Mouse (Mus musculus): ENCODE results near the gene Olfr376. TPM values are rescaled to one million over a fixed set of nuclear protein-coding genes. Genes with fewer than 3 reads are reported as not detected.

Olfr376 gene
- not detected in 2 replicates for polyA plus RNA-seq (2012; rRNA removed)

DNA sequence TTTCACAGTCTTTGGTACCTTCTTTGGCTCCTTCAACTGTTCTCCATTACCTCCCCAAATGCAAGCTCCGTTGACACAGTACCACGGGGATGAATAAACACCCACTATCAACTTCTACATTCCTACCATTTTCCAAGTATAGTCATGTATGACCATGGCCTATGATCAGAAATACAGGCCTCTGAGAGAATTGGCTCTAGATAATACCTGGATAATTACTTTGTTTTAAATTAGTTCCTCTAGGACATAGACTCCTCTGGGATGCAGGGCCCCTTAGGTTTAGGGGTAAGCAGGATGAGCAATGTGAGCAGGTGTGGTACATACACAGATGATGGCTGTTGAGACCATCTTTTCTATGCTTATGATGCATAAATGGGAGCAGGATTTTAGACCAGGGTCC is at the start of gene Olfr376:
Gene Olfr376, plus strand, starts transcription at position 301 of the 400 bp plus-strand sequence.

DNA sequence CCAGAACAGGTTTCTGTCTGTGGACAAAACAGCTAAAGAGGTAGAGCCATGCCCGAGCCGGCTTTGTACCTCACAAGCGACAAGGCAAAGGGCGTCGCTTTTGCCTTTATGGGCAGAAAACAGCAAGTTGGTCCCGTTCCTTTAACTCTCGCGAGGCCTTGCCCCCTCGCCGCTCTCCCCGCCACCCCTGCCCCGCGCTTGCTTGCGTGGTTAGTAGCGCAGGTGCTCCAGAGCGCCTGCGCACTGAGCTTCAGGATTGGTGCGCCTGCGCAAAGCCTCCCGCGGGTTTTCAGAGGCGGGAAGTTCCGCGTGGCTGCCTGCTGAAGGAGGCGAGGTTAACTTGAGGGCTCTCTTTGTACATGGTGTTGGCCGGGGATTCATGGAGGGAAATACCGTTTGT is 41.6 kb upstream of the Olfr376 start, which contains the start of the genes Aspa, Gm49340 and Spata22:
Gene Aspa, minus strand, starts transcription at position 155 of the 400 bp plus-strand sequence.
Gene Gm49340, plus strand, starts transcription at position 300 of the 400 bp plus-strand sequence.
Gene Spata22, plus strand, starts transcription at position 300 of the 400 bp plus-strand sequence.

DNA sequence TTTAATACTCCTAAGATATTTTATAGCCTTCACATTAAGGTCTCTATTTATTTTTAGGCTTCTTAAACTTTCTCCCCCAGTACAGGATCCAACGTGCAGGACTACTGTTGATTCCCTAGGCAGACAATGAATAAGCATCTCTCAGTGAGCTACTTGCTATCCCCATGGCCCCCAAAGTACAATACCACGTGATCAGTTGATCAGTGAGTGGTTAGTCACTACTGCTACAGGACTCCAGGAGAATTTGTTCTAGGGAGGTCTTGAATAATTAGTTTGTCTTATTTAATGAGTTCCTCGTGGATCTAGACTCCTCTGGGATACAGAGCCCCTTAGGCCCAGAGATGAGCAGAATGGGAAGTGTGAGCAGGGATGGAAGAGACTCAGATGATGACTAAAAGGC is 20.6 kb upstream of the Olfr376 start, which contains the start of gene Olfr20:
Gene Olfr20, plus strand, starts transcription at position 301 of the 400 bp plus-strand sequence.

DNA sequence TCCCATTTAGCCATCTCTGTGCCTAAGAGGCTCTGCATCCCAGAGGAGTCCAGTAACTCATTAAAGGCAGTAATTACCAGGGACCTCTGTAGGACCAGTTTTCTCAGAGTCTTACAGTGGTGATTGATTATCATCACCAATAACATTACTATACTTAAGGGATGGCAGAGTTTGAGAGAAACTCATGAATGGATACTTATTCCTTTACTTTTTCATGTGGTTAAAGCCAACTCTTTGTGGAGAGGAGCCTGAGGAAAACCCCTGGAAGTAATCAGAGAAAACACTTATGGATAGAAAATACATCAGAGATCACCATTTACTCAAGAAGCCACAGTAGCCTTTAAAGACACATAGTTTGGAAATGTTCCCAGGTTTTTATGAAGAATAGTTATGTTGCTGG is 28.5 kb downstream of the Olfr376 start, which contains the start of gene Olfr1:
Gene Olfr1, minus strand, starts transcription at position 101 of the 400 bp plus-strand sequence.

Other genes starting within 250 kb of the Olfr376 start
- 0.95 and 1.3 TPM in 2 replicates for gene Haspin, start 233.0 kb upstream of the Olfr376 start, polyA plus RNA-seq (2012; rRNA removed)
- 0.75 and 1.1 TPM in 2 replicates for gene P2rx5, start 210.8 kb upstream of the Olfr376 start, polyA plus RNA-seq (2012; rRNA removed)
- gene Emc6, start 194.2 kb upstream of the Olfr376 start, polyA plus RNA-seq (2012; rRNA removed), result 91.8 and 93.2 TPM in 2 replicates
- 80.0 and 80.1 TPM in 2 replicates for gene Tax1bp3, start 194.2 kb upstream of the Olfr376 start, polyA plus RNA-seq (2012; rRNA removed)
- 21.3 and 21.5 TPM in 2 replicates for gene Ctns, start 172.2 kb upstream of the Olfr376 start, polyA plus RNA-seq (2012; rRNA removed)
- 2.0 and 2.4 TPM in 2 replicates for gene Shpk, start 171.8 kb upstream of the Olfr376 start, polyA plus RNA-seq (2012; rRNA removed)
- 0.19 and 0.64 TPM in 2 replicates for gene Trpv1, start 137.0 kb upstream of the Olfr376 start, polyA plus RNA-seq (2012; rRNA removed)
- gene Trpv3, start 103.9 kb upstream of the Olfr376 start, polyA plus RNA-seq (2012; rRNA removed), result 0.30 and 0.37 TPM in 2 replicates
- gene Aspa, start 41.6 kb upstream of the Olfr376 start, polyA plus RNA-seq (2012; rRNA removed), result 2.5 and 2.6 TPM in 2 replicates
- gene Gm49340, start 41.5 kb upstream of the Olfr376 start, polyA plus RNA-seq (2012; rRNA removed), result not detected in 2 replicates
- gene Spata22, start 41.5 kb upstream of the Olfr376 start, polyA plus RNA-seq (2012; rRNA removed), result 0.05 TPM in 1 of 2 replicates, not detected in the other
- gene Olfr20, start 20.5 kb upstream of the Olfr376 start, polyA plus RNA-seq (2012; rRNA removed), result not detected in 2 replicates
- gene Olfr1, start 28.4 kb downstream of the Olfr376 start, polyA plus RNA-seq (2012; rRNA removed), result not detected in 2 replicates
- not detected in 2 replicates for gene Olfr378, start 57.2 kb downstream of the Olfr376 start, polyA plus RNA-seq (2012; rRNA removed)
- not detected in 2 replicates for gene Olfr380, start 86.3 kb downstream of the Olfr376 start, polyA plus RNA-seq (2012; rRNA removed)
- gene Olfr381, start 120.4 kb downstream of the Olfr376 start, polyA plus RNA-seq (2012; rRNA removed), result not detected in 2 replicates
- not detected in 2 replicates for gene Olfr382, start 146.0 kb downstream of the Olfr376 start, polyA plus RNA-seq (2012; rRNA removed)
- gene Olfr385, start 221.8 kb downstream of the Olfr376 start, polyA plus RNA-seq (2012; rRNA removed), result not detected in 2 replicates
- gene Olfr384, start 227.3 kb downstream of the Olfr376 start, polyA plus RNA-seq (2012; rRNA removed), result not detected in 2 replicates

Measured in central nervous system, embryonic 18 days (tissue).